Mouse (Mus musculus) adipose tissue, adult 10 weeks (tissue): ENCODE results near the gene Sigmar1. TPM values are rescaled to one million over a fixed set of nuclear protein-coding genes. Genes with fewer than 3 reads are reported as not detected.

Experiments used
- polyA plus RNA-seq: library from polyadenylated mRNA; stranded (reverse); fragments of 350-450 nt; fragmentation: Illumina TruSeq; extraction: RNeasy Lipid Tissue Mini Kit (QIAGEN cat#74804); gene quantifications from one replicate; pipeline ENCODE4 v1.2.3, GENCODE M21; 2014; ENCODE audit warnings: low read depth, low replicate concordance

Gene Sigmar1
- 73.4 TPM for polyA plus RNA-seq

GRCm38 (mm10) chr4:41755338-41756305 lies at the start of gene Sigmar1:
Gene Sigmar1, minus strand, starts transcription at chr4:41756157.

DNA sequence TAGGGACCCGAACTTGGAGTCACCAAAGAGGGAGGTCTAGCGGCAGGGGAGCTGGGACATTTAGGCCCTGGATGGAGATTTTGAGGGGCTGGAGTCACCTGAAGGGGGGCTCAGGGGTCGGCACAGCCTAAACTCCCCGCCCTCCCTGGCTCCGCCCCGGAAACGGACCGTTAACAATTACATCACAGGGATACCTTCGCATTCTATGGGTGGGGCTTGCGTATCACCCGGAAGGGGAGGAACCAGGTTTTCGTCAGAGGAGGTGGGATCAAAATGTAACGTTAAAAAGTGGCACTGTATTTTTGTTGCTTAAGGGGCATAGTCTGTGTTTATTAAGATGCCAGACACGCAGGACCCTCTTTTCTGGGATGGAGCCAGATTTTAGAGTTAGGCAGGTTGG lies 18.0 kb upstream of the Sigmar1 start, which contains the start of gene Ccl27a:
TSS of gene Ccl27a (minus strand) at position 246 of the 400 bp plus-strand sequence.

GRCm38 (mm10) chr4:41754797-41755337 lies 1.1 kb downstream of the Sigmar1 start, which contains the start of gene Galt:
Gene Galt, plus strand, starts transcription at chr4:41755228.

GRCm38 (mm10) chr4:41731052-41731765 lies 24.7 kb downstream of the Sigmar1 start, which contains the start of gene Arid3c:
Gene Arid3c, minus strand, starts transcription at chr4:41731142.

DNA sequence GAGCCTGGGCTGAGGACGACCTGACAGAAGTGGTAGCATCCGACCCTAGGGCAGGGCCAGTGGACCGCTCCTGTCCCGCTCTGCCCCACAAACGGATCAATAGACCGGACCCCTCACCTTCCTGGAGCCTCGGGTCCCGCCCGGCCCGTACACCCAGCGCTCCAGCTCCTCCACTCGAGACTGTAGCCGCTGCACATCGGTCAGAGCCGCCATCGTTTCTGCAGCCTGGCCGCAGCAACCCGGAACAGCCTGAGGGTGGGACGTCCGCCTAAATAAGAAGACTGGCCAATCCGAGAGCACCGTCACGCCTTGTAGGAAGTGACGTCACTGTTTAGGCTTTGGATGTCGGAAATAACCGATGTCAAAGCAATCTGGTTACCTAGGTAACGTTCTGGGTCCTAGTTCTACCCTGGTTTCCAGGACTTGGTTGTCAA lies 33.0 kb downstream of the Sigmar1 start, which contains the start of gene Dctn3:
TSS of gene Dctn3 (minus strand) at position 253 of the 434 bp plus-strand sequence.

DNA sequence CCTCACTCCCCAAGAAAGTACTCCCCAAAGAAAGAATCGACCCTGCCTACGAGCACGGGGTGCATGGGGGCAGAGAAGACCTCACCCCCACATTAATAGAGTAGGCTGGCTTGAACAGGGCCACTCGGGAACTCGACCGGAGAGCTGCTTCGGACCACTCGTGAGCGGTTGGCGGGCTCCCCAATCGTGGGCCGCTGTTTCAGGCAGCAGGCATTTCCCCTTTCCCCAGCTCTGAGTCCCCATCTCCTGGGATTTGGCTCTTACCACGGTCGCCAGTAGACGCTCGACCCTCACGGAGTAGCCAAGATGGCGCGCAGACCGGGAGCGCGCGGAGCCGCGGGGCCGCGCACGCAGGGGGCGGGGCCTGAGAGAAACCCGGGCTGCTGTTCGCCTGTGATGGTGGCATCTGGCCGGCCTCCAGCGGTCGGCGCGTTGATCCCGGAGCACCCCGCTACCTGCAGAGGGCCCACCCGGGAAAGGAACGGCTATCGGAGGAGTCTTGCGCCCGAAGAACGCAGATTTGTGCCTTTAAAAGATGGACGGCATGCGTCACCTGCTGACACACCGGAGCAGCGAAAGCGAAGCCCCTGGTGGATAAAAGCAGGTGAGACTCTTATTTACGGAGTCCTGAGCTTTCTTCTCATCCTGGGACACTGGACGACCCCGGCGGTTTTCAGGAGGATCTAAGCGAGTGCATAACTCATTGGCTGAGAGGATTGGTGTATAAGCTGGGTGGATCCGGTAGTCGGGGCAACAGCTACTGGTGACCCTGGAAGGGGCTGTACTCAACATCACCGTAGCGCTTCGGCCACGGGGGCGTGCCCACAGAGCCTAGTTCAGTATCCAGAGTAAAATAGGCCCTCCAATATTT lies 42.5 kb downstream of the Sigmar1 start, which contains the start of gene Rpp25l:
TSS of gene Rpp25l (minus strand) at position 338 of the 871 bp plus-strand sequence.

GRCm38 (mm10) chr4:41699783-41700182 lies 56.2 kb downstream of the Sigmar1 start, which contains the start of gene Il11ra1:
Gene Il11ra1, plus strand, starts transcription at chr4:41699989.

DNA sequence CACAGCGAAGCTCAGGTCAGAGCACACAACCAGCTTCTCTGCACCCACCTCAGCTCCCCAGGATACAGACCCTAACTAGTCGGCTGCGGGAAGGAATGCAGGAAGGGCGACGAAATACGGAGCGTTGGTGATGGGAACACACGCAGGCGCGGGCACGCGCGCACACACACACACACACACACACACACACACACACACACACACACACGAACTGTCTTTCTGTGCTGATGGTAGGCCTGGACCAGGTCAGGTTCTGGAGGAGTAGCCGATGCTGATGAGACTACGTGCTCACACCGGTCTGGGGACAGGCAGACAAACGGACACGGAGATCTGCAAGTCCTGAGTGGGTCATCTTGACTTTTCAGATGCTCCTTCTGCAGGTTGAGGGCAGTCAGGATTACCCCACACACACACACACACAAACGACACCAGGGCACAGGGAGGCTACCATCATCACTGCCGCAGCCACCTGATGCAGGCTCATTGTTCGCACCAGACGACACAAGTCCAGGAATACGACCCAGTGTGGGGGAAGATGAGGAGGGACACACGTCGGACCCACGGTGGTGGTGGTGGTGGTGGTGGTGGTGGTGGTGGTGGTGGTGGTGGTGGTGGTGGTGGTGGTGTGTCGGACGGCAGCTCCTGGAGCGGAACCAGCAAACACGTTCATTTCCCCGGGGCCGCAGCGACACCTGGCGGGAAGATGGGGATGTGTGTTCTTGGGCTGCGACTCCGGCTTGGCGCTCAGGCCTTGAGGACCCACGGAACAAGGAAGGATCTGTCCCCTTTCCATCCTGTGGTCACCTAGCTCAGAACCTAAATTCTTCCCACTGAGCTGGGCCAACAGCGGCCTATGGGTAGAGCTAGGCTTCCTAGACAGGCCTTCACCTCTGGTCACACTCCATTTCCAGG lies 58.8 kb downstream of the Sigmar1 start, which contains the start of gene Cntfr:
TSS of gene Cntfr (minus strand) at position 160 of the 912 bp plus-strand sequence.

Other genes starting within 250 kb of the Sigmar1 start
- gene 1110017D15Rik, start 238.8 kb downstream of the Sigmar1 start, polyA plus RNA-seq, result 17.3 TPM
- 15.3 TPM for gene Fam219a, start 186.6 kb downstream of the Sigmar1 start, polyA plus RNA-seq
- 3.5 TPM for gene Dnaic1, start 186.4 kb downstream of the Sigmar1 start, polyA plus RNA-seq
- 6.7 TPM for gene Enho, start 115.8 kb downstream of the Sigmar1 start, polyA plus RNA-seq
- gene Cntfr, start 59.1 kb downstream of the Sigmar1 start, polyA plus RNA-seq, result 5.9 TPM
- 70.6 TPM for gene Il11ra1, start 56.2 kb downstream of the Sigmar1 start, polyA plus RNA-seq
- gene Rpp25l, start 42.6 kb downstream of the Sigmar1 start, polyA plus RNA-seq, result 28.9 TPM
- 116 TPM for gene Dctn3, start 33.0 kb downstream of the Sigmar1 start, polyA plus RNA-seq
- not detected for gene Arid3c, start 25.0 kb downstream of the Sigmar1 start, polyA plus RNA-seq
- 26.4 TPM for gene Galt, start 929 bp downstream of the Sigmar1 start, polyA plus RNA-seq
- 49.4 TPM for gene Ccl27a, start 18.1 kb upstream of the Sigmar1 start, polyA plus RNA-seq
- 34.3 TPM for gene Gm21541, start 147.5 kb upstream of the Sigmar1 start, polyA plus RNA-seq
- gene Gm20878, start 185.4 kb upstream of the Sigmar1 start, polyA plus RNA-seq, result 6.0 TPM
- gene Fam205a4, start 209.9 kb upstream of the Sigmar1 start, polyA plus RNA-seq, result 0.83 TPM